Mouse (Mus musculus): ENCODE data around the gene Eef1a2. TPM values are rescaled to one million over a fixed set of nuclear protein-coding genes. Genes with fewer than 3 reads are reported as not detected.

Gene Eef1a2
- total RNA-seq, 1 experiment from 2014 or later = not detected

Other genes with a start within 250 kb of the Eef1a2 start
- 34.4 and 41.8 TPM in 2 replicates for gene Ythdf1, start 236.1 kb downstream of the Eef1a2 start, total RNA-seq (2017)
- not detected in 2 replicates for gene Birc7, start 228.0 kb downstream of the Eef1a2 start, total RNA-seq (2017)
- not detected in 2 replicates for gene Nkain4, start 202.3 kb downstream of the Eef1a2 start, total RNA-seq (2017)
- 23.0 and 24.4 TPM in 2 replicates for gene Arfgap1, start 189.8 kb downstream of the Eef1a2 start, total RNA-seq (2017)
- not detected in 2 replicates for gene Col20a1, start 170.5 kb downstream of the Eef1a2 start, total RNA-seq (2017)
- not detected in 2 replicates for gene Chrna4, start 113.5 kb downstream of the Eef1a2 start, total RNA-seq (2017)
- gene Kcnq2, start 21.7 kb downstream of the Eef1a2 start, total RNA-seq (2017) = 0.09 TPM in 1 of 2 replicates, not detected in the other
- 70.0 and 92.5 TPM in 2 replicates for gene Ppdpf, start 30.2 kb upstream of the Eef1a2 start, total RNA-seq (2017)
- gene Ptk6, start 45.8 kb upstream of the Eef1a2 start, total RNA-seq (2017) = not detected in 2 replicates
- not detected in 2 replicates for gene Srms, start 56.2 kb upstream of the Eef1a2 start, total RNA-seq (2017)
- gene Fndc11, start 63.0 kb upstream of the Eef1a2 start, total RNA-seq (2017) = not detected in 2 replicates
- 5.5 and 7.1 TPM in 2 replicates for gene Helz2, start 85.0 kb upstream of the Eef1a2 start, total RNA-seq (2017)
- gene Gmeb2, start 131.0 kb upstream of the Eef1a2 start, total RNA-seq (2017) = 8.3 and 19.7 TPM in 2 replicates
- not detected in 2 replicates for gene Stmn3, start 157.5 kb upstream of the Eef1a2 start, total RNA-seq (2017)
- 43.2 and 54.8 TPM in 2 replicates for gene Rtel1, start 162.7 kb upstream of the Eef1a2 start, total RNA-seq (2017)
- 34.4 and 38.0 TPM in 2 replicates for gene Zgpat, start 207.9 kb upstream of the Eef1a2 start, total RNA-seq (2017)
- 39.3 and 82.5 TPM in 2 replicates for gene Arfrp1, start 208.4 kb upstream of the Eef1a2 start, total RNA-seq (2017)
- 9.2 and 30.3 TPM in 2 replicates for gene Lime1, start 223.1 kb upstream of the Eef1a2 start, total RNA-seq (2017)